Mouse (Mus musculus): Measurements from ENCODE around the gene Chchd6. TPM values are rescaled to one million over a fixed set of nuclear protein-coding genes. Genes with fewer than 3 reads are reported as not detected.

Chchd6 gene
- 1 to 10 TPM; 2.3 to 3.3 TPM for polyA plus RNA-seq (2017; shearing (Covaris generic))

GRCm38 (mm10) chr6:89595018-89595776, at the start of gene Chchd6:
Chchd6 (minus strand) TSS chr6:89595652.
- peak; percentile 99 for ATAC-seq

- peak; percentile 77 for ATAC-seq
These were observed 49.0 kb upstream of the Chchd6 start for GRCm38 (mm10) chr6:89644271-89645075.

GRCm38 (mm10) chr6:89643798-89644270, 48.4 kb upstream of the Chchd6 start, which contains the start of gene Txnrd3:
Txnrd3 (plus strand) TSS chr6:89643988.
- peak; percentile 82 for ATAC-seq

GRCm38 (mm10) chr6:89639025-89639424, 43.6 kb upstream of the Chchd6 start:
- ATAC-seq = no peak

- ATAC-seq = no peak
These were observed 42.5 kb upstream of the Chchd6 start for GRCm38 (mm10) chr6:89637977-89638376.

- ATAC-seq = no peak
These were observed 38.9 kb upstream of the Chchd6 start for GRCm38 (mm10) chr6:89634400-89634799.

GRCm38 (mm10) chr6:89633115-89633514, 37.7 kb upstream of the Chchd6 start:
- ATAC-seq = no peak

- ATAC-seq = peak; percentile 95
These were observed 36.5 kb upstream of the Chchd6 start for GRCm38 (mm10) chr6:89631809-89632562.

GRCm38 (mm10) chr6:89628045-89628785, 32.8 kb upstream of the Chchd6 start:
- ATAC-seq = no peak

GRCm38 (mm10) chr6:89622647-89623046, 27.2 kb upstream of the Chchd6 start:
- ATAC-seq = no peak

- ATAC-seq = no peak
These were observed 19.9 kb upstream of the Chchd6 start for GRCm38 (mm10) chr6:89615373-89615755.

GRCm38 (mm10) chr6:89614596-89615372, 19.3 kb upstream of the Chchd6 start:
- ATAC-seq = no peak

- ATAC-seq = no peak
These were observed 18.6 kb upstream of the Chchd6 start for GRCm38 (mm10) chr6:89614107-89614471.

- ATAC-seq = no peak
These were observed 18.1 kb upstream of the Chchd6 start for GRCm38 (mm10) chr6:89613336-89614106.

GRCm38 (mm10) chr6:89607999-89608398, 12.5 kb upstream of the Chchd6 start:
- no peak for ATAC-seq

GRCm38 (mm10) chr6:89606096-89606495, 10.6 kb upstream of the Chchd6 start:
- ATAC-seq = no peak

GRCm38 (mm10) chr6:89596510-89596909, 1.1 kb upstream of the Chchd6 start:
- no peak for ATAC-seq

GRCm38 (mm10) chr6:89595777-89596146, 310 bp upstream of the Chchd6 start:
- ATAC-seq = no peak

- no peak for ATAC-seq
These were observed 3.4 kb downstream of the Chchd6 start for GRCm38 (mm10) chr6:89592016-89592415.

GRCm38 (mm10) chr6:89591531-89591930, 3.9 kb downstream of the Chchd6 start:
- no peak for ATAC-seq

- no peak for ATAC-seq
These were observed 9.8 kb downstream of the Chchd6 start for GRCm38 (mm10) chr6:89585696-89586095.
